Mouse (Mus musculus) embryonic facial prominence, embryonic 15.5 days (tissue): ENCODE measurements around the gene Ppp2r2c. TPM values are rescaled to one million over a fixed set of nuclear protein-coding genes. Genes with fewer than 3 reads are reported as not detected.
"Not testable (repeated sequence)": the region's sequence is repeated elsewhere in the genome, so short reads cannot be mapped to it uniquely, and the experiment has no call there.

Experiments
- ATAC-seq: fragments of 200-750 bp; cut with Nextera tagmentation; 2 replicates; pipeline ENCODE4 v1.8.0; 2017; ENCODE audit warnings: low read depth, moderate TSS enrichment; ENCODE audit not compliant: insufficient number of reproducible peaks, low FRiP score, low TSS enrichment
- H3K27ac ChIP-seq: fragments of 300-500 bp; sonication (generic); replicated peaks from 2 replicates; pipeline ENCODE4 v1.5.1; 2015; ENCODE audit warnings: mild to moderate bottlenecking, inconsistent platforms
- H3K27me3 ChIP-seq: fragments of 300-500 bp; sonication (generic); 2 replicates; pipeline ENCODE4 v1.6.1; 2015; ENCODE audit warnings: inconsistent platforms
- H3K36me3 ChIP-seq: fragments of 300-500 bp; sonication (generic); 2 replicates; pipeline ENCODE4 v1.6.1; 2015; ENCODE audit warnings: mild to moderate bottlenecking, inconsistent platforms
- H3K4me1 ChIP-seq: fragments of 300-500 bp; sonication (generic); 2 replicates; pipeline ENCODE4 v1.6.1; 2015; ENCODE audit warnings: inconsistent platforms
- H3K4me2 ChIP-seq: fragments of 300-500 bp; sonication (generic); replicated peaks from 2 replicates; pipeline ENCODE4 v1.6.1; 2015; ENCODE audit warnings: mild to moderate bottlenecking, inconsistent platforms
- H3K4me3 ChIP-seq: fragments of 300-500 bp; sonication (generic); replicated peaks from 2 replicates; pipeline ENCODE4 v1.5.1; 2015; ENCODE audit warnings: mild to moderate bottlenecking, inconsistent platforms
- H3K9ac ChIP-seq: fragments of 300-500 bp; sonication (generic); 2 replicates; pipeline ENCODE4 v1.6.1; 2015; ENCODE audit warnings: inconsistent platforms
- H3K9me3 ChIP-seq: fragments of 300-500 bp; sonication (generic); replicated peaks from 2 replicates; pipeline ENCODE4 v1.6.1; 2016; ENCODE audit warnings: inconsistent platforms
- WGBS: fragments of 180-500 bp; shearing (Covaris S2); methylation state at CpG from one replicate; pipeline ENCODE4 v1.1.7; 2015; 5-methylcytosine and 5-hydroxymethylcytosine counted together
- polyA plus RNA-seq: library from polyadenylated mRNA; unstranded; fragments of >200 nt; fragmentation: Nextera tagmentation; extraction: Ambion mirVana; gene quantifications from 2 replicates; pipeline ENCODE4 v1.2.1, GENCODE M21; 2015

Ppp2r2c gene
- polyA plus RNA-seq, 1 experiment from 2014 or later = 1.0 TPM

DNA sequence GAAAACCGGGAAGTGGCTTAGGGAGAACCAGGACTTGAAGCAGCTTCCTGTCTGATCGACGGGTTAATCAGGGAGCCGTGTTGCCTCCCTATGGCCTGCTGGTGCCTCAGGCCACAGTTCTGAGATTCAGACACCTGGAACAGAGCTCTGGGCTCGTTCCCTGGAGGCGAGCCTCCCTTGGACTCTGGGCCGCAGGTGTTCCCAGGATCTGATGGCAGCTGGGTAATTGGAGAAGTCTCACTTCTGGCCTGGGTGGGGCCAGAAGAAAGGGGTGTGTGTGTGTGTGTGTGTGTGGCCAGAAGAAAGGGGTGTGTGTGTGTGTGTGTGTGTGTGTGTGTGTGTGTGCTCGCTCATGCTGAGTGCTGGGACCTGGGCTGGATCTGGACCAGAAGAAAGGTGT is 65.1 kb downstream of the Ppp2r2c start:
- Histone ChIP-seq H3K9me3 (no peaks in the 10 kb centered on the region), H3K4me1 (no peaks in the 10 kb centered on the region; the same call in 1 of the 2 replicates), H3K27ac (no peak overlapping the region), H3K9ac (no peak overlapping the region), H3K27me3 (no peaks in the 10 kb centered on the region), H3K36me3 (no peaks in the 10 kb centered on the region), H3K4me3 (no peak overlapping the region), H3K4me2 (no peak overlapping the region)
- 21% methylated on average over 8 of the region's 8 CpGs for WGBS
- ATAC-seq = peak; percentile 74

DNA sequence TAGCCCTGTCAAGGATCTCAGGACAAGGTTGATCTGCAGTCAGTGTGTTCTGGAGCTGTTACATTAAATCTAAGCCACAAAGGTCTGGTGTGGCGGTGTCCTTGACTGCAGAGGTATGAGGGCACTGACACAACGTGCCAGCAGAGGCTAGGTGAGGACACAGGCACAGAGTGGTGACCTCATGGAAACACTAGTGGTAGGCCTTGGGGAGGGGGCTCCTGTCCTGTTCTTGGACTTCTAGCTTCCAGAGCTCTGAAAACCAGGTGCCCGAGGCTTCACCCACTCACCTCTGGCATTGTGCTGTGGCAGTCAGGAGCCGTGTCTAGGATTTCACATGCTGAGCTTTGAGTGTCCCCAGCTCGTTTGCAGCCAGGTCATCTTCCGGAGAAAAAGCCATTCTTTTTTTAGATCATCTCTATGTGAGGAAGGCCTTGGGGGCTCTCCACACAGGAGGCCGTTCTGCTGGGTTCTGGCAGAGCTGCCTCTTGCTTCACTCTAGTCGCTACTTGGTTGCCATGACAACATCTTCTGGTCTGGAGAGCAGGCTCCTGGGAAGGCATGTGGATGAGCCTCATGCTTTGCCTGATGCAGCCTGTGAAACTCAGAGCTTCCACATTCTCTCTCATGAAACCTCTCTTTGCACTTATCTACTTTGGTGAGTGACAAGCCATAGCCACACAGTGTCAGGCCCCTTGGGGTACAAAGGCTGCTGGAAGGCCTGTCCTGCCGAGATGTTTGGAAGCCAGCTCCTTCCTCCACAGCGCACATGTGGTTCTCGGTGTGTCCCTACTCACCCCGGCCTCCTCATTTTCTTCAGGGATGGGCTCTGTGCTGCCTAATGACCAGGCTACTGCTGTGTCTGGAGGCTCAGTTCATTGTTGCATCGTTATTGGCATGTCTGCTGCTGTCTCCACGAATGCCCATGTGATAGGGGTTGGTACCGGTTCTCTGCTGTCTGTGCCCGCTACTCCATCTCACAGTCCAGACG is 67.5 kb downstream of the Ppp2r2c start:
- Histone ChIP-seq H3K36me3 (no peaks in the 10 kb centered on the region), H3K9ac (no peak overlapping the region), H3K27ac (no peak overlapping the region), H3K4me2 (no peak overlapping the region), H3K9me3 (no peaks in the 10 kb centered on the region), H3K27me3 (no peaks in the 10 kb centered on the region), H3K4me3 (no peak overlapping the region), H3K4me1 (no peaks in the 10 kb centered on the region; the same call in 1 of the 2 replicates)
- ATAC-seq = no peak
- 57% methylated on average over 17 of the region's 17 CpGs for WGBS

DNA sequence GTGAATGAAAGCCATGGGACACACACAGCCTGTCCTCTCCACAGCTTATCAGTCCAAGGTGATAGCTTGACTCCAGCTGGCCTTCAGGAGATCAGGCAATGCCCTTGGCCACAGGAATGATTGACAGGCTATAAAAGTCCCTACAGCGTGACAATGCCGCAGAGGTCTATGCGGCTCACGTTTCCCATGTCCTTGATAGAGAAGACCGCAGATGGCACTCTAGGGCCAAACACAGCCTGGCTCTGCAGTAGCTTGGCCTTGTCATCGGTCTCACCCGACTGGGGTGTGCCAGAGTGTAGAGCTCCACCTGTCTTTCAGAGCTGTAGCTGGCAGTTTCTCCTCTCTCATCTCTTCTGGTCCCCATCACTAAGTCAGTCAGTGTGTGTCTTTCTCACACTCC is 68.2 kb downstream of the Ppp2r2c start:
- Histone ChIP-seq H3K4me2 (no peak overlapping the region), H3K27me3 (no peaks in the 10 kb centered on the region), H3K27ac (no peak overlapping the region), H3K4me1 (no peaks in the 10 kb centered on the region; the same call in 1 of the 2 replicates), H3K4me3 (no peak overlapping the region), H3K36me3 (no peaks in the 10 kb centered on the region), H3K9ac (no peak overlapping the region), H3K9me3 (no peaks in the 10 kb centered on the region)
- ATAC-seq = no peak
- 80% methylated on average over 7 of the region's 7 CpGs for WGBS

DNA sequence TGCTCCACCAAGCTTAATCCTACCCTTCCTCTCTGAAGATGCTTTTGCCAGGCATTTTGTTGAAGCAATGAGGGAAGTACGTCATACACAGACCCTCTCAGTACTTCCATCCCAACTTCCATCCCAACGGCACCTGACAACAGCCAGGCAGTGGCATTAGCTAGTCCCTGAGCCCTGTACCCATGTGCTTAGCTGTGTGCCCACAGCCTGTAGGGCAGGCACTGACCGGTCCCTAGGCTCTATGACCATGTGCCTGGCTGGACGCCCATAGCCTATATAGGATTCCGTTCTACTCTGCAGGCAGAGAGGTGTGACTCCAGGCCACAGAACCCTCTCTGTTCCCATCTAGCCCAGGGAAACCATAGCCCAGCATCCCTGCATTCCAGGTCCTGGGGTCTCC is 69.7 kb downstream of the Ppp2r2c start:
- Histone ChIP-seq H3K27ac (no peak overlapping the region), H3K27me3 (no peaks in the 10 kb centered on the region), H3K36me3 (no peaks in the 10 kb centered on the region), H3K4me2 (no peak overlapping the region), H3K9me3 (no peaks in the 10 kb centered on the region), H3K4me1 (no peaks in the 10 kb centered on the region; the same call in 1 of the 2 replicates), H3K4me3 (no peak overlapping the region), H3K9ac (no peak overlapping the region)
- 80% methylated on average over 5 of the region's 5 CpGs for WGBS
- no peak for ATAC-seq

DNA sequence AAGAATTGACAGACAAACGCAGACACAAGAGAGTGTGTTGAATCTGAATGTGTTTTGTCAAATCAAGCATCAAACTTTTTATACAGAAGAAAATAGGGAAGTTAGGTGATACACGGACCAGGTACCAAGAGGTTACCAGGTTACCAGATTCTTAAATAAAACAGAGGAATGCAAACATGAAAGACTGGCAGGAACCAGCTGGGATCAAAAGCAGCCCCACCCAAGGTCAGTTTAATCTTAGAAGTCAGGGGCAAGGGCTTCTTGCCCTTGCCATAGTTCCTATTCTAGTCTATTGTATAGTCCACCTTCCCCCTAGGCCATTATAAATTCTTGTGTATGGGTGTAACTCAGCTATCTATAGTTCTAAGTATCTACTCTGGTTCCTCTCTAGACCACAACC is 70.7 kb downstream of the Ppp2r2c start:
- not testable (repeated sequence) for H3K4me3 ChIP-seq, H3K4me2 ChIP-seq, H3K9me3 ChIP-seq, H3K27me3 ChIP-seq, H3K36me3 ChIP-seq, ATAC-seq, H3K4me1 ChIP-seq, H3K9ac ChIP-seq, H3K27ac ChIP-seq
- 78% methylated on average over 2 of the region's 2 CpGs for WGBS

DNA sequence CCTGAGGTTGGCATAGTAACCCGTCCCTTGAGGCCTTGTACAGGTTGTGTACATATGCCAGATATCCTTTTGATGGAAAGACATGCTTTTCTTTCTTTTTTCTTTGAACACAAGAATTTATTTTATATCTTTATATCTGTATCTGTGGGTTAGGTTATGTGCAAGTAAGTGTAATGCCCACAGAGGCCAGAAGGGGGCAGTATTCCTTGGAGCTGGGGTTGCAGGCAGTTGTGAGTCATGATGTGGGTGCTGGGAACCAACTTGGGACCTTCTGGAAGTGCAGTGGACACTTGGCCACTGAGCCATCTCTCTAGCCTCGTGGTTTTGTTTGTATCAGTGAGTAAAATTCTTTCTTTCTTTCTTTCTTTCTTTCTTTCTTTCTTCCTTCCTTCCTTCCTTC is 74.1 kb downstream of the Ppp2r2c start:
- Histone ChIP-seq H3K9me3 (no peaks in the 10 kb centered on the region), H3K9ac (no peak overlapping the region), H3K4me1 (no peaks in the 10 kb centered on the region), H3K4me2 (no peak overlapping the region), H3K36me3 (no peaks in the 10 kb centered on the region), H3K27me3 (no peaks in the 10 kb centered on the region), H3K27ac (no peak overlapping the region), H3K4me3 (no peak overlapping the region)
- no peak for ATAC-seq
- 79% methylated on average over 2 of the region's 2 CpGs for WGBS

DNA sequence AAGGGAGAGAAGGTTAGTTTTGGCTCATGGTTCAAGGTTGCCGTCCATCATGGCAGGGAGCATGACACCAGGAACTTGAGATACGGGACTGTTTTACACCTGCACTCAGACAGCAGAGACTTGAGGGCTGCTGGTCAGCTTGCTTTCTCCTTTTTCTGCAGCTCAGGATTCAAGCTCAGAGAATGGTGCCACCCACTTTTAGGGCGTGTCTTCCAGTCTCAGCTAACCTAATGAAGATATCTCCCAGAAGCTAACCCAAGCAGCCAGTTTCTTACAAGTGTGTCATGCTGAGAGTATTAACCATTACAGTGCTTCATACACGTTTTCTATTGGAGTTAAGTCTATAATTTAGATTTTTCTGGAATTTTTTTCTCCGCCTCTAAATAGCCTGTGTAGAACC is 76.2 kb downstream of the Ppp2r2c start:
- Histone ChIP-seq H3K9me3 (no peaks in the 10 kb centered on the region), H3K4me1 (no peaks in the 10 kb centered on the region), H3K4me3 (no peak overlapping the region), H3K36me3 (no peaks in the 10 kb centered on the region), H3K4me2 (no peak overlapping the region), H3K27me3 (no peaks in the 10 kb centered on the region), H3K27ac (no peak overlapping the region), H3K9ac (no peak overlapping the region)
- ATAC-seq = no peak
- 59% methylated on average over 5 of the region's 5 CpGs for WGBS

DNA sequence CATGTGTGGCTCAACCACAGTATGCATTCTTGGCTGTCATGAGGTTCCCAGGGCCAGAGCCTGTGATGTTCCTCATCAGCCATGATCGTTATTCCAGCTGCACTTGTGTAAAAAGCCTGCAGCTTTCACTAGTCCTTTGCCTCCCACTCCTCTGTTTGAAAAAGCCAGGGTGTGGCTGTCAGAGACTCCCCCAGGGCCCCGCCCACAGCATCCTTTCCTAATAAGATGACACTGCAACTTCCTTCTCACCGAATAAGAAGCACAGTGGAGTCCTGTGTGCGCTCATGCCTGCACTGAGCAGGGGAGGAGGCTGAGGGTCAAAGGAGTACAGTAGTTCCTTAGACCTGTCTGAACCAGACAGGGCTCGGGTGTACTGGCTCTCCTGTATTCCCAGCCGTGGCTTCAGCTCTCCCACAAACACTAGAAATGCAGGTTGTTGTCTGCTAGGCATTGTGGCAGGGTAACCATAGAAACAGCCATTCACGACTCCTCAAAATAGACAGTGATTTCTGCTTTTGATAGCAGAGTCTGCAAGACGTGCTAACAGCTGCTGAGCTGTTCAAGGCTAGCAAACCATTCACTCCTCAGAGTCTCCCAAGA is 76.9 kb downstream of the Ppp2r2c start:
- Histone ChIP-seq H3K27me3 (no peaks in the 10 kb centered on the region), H3K4me2 (no peak overlapping the region), H3K9me3 (no peaks in the 10 kb centered on the region), H3K9ac (no peak overlapping the region), H3K27ac (no peak overlapping the region), H3K4me3 (no peak overlapping the region), H3K4me1 (no peaks in the 10 kb centered on the region), H3K36me3 (no peaks in the 10 kb centered on the region)
- ATAC-seq = no peak
- 41% methylated on average over 8 of the region's 8 CpGs for WGBS

DNA sequence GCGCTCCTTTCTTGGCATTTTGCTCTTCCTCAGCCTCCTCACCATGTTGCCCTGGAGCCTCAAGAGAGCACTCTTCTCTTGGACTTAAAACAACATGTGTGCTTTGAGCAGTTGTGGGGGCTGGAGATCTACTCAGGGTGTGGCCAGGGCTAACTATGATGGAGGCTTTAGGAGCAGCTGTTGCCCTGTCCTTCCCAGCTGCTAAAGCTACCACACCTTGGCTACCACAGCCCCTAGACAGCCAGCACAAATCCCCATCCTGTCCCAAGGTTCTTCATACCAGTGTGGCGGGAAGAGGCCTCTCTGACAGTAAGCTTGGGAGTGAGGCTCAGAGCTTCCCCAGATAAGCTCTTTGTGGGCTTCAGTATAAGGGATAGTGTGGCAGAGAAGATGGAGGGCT is 77.4 kb downstream of the Ppp2r2c start:
- no peak overlapping the region for H3K4me3 ChIP-seq
- ATAC-seq = no peak
- H3K27me3 ChIP-seq = no peaks in the 10 kb centered on the region
- H3K9me3 ChIP-seq = no peaks in the 10 kb centered on the region
- WGBS = 75% methylated on average over 2 of the region's 2 CpGs
- no peak overlapping the region for H3K27ac ChIP-seq
- no peak overlapping the region for H3K4me2 ChIP-seq
- no peak overlapping the region for H3K9ac ChIP-seq
- H3K36me3 ChIP-seq = no peaks in the 10 kb centered on the region
- H3K4me1 ChIP-seq = no peaks in the 10 kb centered on the region

DNA sequence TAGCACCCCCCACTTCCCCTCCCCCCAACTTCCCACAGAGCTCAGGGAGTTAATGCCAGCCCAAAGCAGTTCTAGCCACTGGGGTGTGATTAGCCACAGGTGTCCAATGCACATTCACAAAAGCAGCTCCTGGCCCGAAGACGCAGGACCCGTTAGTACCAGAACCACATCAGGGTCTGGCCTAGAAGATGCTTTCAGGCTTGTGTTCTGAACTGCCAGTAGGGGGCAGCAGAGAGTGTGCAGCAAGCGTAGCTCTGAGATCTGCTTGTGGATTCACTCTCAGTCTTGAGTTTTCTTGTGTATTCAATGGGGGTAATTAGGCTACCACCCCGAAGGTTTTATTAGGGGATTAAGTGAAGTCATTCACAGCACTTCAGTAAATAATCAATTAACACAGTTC is 78.1 kb downstream of the Ppp2r2c start:
- H3K4me3 ChIP-seq = no peak overlapping the region
- no peak overlapping the region for H3K4me2 ChIP-seq
- no peaks in the 10 kb centered on the region for H3K27me3 ChIP-seq
- no peaks in the 10 kb centered on the region for H3K4me1 ChIP-seq
- H3K9me3 ChIP-seq = no peaks in the 10 kb centered on the region
- WGBS = 13% methylated on average over 5 of the region's 5 CpGs
- ATAC-seq = no peak
- no peak overlapping the region for H3K9ac ChIP-seq
- H3K27ac ChIP-seq = no peak overlapping the region
- H3K36me3 ChIP-seq = no peaks in the 10 kb centered on the region

DNA sequence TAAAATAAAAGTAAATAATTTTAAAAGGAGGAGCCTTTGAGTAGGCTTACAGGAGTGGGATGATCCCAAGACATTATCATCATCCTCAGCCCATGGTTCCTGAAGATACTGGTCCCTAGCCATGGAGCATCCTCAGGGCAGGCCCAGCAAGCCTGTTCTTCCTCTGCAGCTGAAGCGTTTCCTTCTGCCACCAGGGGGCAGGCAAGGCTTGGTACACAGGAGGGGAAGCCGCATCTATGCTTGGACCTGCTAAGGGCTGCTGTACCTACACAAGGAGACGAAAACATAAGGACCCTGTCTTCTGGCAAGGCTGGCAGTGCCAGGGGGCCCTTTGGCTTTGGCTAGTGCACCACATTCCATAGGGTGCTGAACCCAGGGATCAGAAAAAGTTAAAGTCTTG is 80.5 kb downstream of the Ppp2r2c start:
- WGBS = 15% methylated on average over 3 of the region's 3 CpGs
- Histone ChIP-seq H3K9me3 (no peaks in the 10 kb centered on the region), H3K27ac (no peak overlapping the region), H3K36me3 (no peaks in the 10 kb centered on the region), H3K4me2 (no peak overlapping the region), H3K4me1 (no peaks in the 10 kb centered on the region), H3K4me3 (no peak overlapping the region), H3K27me3 (no peaks in the 10 kb centered on the region), H3K9ac (no peak overlapping the region)
- peak; percentile 16; the same call in 1 of the 2 replicates for ATAC-seq
